Mouse (Mus musculus) cerebellum, adult 8-10 months (tissue): ENCODE measurements around the gene Ctdspl.

Experiments
- DNase-seq: peaks from one replicate; pipeline ENCODE4 v3.0.0; 2022

The Ctdspl gene

GRCm38 (mm10) chr9:118926111-118926650, at the start of gene Ctdspl:
Ctdspl (plus strand) TSS chr9:118926453.
- peak; percentile 48 for DNase-seq

- no peak for DNase-seq
Measured at GRCm38 (mm10) chr9:118876902-118877301, 49.4 kb upstream of the Ctdspl start.

GRCm38 (mm10) chr9:118877365-118878008, 48.8 kb upstream of the Ctdspl start:
- DNase-seq = no peak

GRCm38 (mm10) chr9:118878596-118878995, 47.7 kb upstream of the Ctdspl start:
- DNase-seq = no peak

- peak; percentile 34 for DNase-seq
Measured at GRCm38 (mm10) chr9:118881281-118881945, 44.8 kb upstream of the Ctdspl start.

- DNase-seq = no peak
Measured at GRCm38 (mm10) chr9:118881946-118882284, 44.3 kb upstream of the Ctdspl start.

- no peak for DNase-seq
Measured at GRCm38 (mm10) chr9:118883150-118883549, 43.1 kb upstream of the Ctdspl start.

GRCm38 (mm10) chr9:118885785-118886184, 40.5 kb upstream of the Ctdspl start:
- DNase-seq = no peak

GRCm38 (mm10) chr9:118887201-118887600, 39.1 kb upstream of the Ctdspl start:
- no peak for DNase-seq

GRCm38 (mm10) chr9:118887734-118888133, 38.5 kb upstream of the Ctdspl start:
- DNase-seq = no peak

GRCm38 (mm10) chr9:118890149-118890548, 36.1 kb upstream of the Ctdspl start:
- DNase-seq = no peak

GRCm38 (mm10) chr9:118890645-118891044, 35.6 kb upstream of the Ctdspl start:
- DNase-seq = no peak

GRCm38 (mm10) chr9:118891068-118891467, 35.2 kb upstream of the Ctdspl start:
- no peak for DNase-seq

GRCm38 (mm10) chr9:118891593-118891992, 34.7 kb upstream of the Ctdspl start:
- no peak for DNase-seq

GRCm38 (mm10) chr9:118895101-118895500, 31.2 kb upstream of the Ctdspl start:
- no peak for DNase-seq

GRCm38 (mm10) chr9:118900677-118901076, 25.6 kb upstream of the Ctdspl start:
- DNase-seq = no peak

GRCm38 (mm10) chr9:118901917-118902316, 24.3 kb upstream of the Ctdspl start:
- DNase-seq = no peak

GRCm38 (mm10) chr9:118907934-118908620, 18.2 kb upstream of the Ctdspl start:
- peak; percentile 58 for DNase-seq

- no peak for DNase-seq
Measured at GRCm38 (mm10) chr9:118913048-118913447, 13.2 kb upstream of the Ctdspl start.

- DNase-seq = no peak
Measured at GRCm38 (mm10) chr9:118913613-118914012, 12.6 kb upstream of the Ctdspl start.

GRCm38 (mm10) chr9:118914589-118914988, 11.7 kb upstream of the Ctdspl start:
- DNase-seq = no peak

- no peak for DNase-seq
Measured at GRCm38 (mm10) chr9:118915290-118915689, 11.0 kb upstream of the Ctdspl start.

GRCm38 (mm10) chr9:118919672-118920186, 6.5 kb upstream of the Ctdspl start:
- DNase-seq = peak; percentile 20
